Mouse (Mus musculus) kidney, postnatal 0 days (tissue): ENCODE data around the gene Fbn1. TPM values are rescaled to one million over a fixed set of nuclear protein-coding genes. Genes with fewer than 3 reads are reported as not detected.
A peak's percentile ranks its signal among the peaks of the same experiment; 100 is the strongest.

Source experiments
- ATAC-seq: fragments of 200-750 bp; cut with Nextera tagmentation; replicated peaks from 2 replicates; pipeline ENCODE4 v1.8.0; 2017; ENCODE audit warnings: low read depth, moderate number of reproducible peaks, moderate TSS enrichment, moderate library complexity; ENCODE audit not compliant: low FRiP score
- DNase-seq: peaks from one replicate; pipeline ENCODE4 v3.0.0-alpha.2; 2016; ENCODE audit warnings: low spot score
- H3K27ac ChIP-seq: fragments of 300-500 bp; sonication (generic); 2 replicates; pipeline ENCODE4 v1.5.1; 2014; ENCODE audit warnings: mild to moderate bottlenecking
- H3K27me3 ChIP-seq: fragments of 300-500 bp; sonication (generic); 2 replicates; pipeline ENCODE4 v1.6.1; 2014; ENCODE audit warnings: low read length, mixed read lengths; ENCODE audit not compliant: insufficient read depth
- H3K36me3 ChIP-seq: fragments of 300-500 bp; sonication (generic); 2 replicates; pipeline ENCODE4 v1.6.1; 2014; ENCODE audit warnings: low read length, mixed read lengths; ENCODE audit not compliant: insufficient read depth
- H3K4me1 ChIP-seq: fragments of 300-500 bp; sonication (generic); replicated peaks from 2 replicates; pipeline ENCODE4 v1.6.1; 2014; ENCODE audit warnings: antibody characterized with exemption, low read length, mixed read lengths; ENCODE audit not compliant: insufficient read depth
- H3K4me2 ChIP-seq: fragments of 300-500 bp; sonication (generic); 2 replicates; pipeline ENCODE4 v1.6.1; 2014; ENCODE audit warnings: mild to moderate bottlenecking, low read length, moderate library complexity, mixed read lengths
- H3K4me3 ChIP-seq: fragments of 300-500 bp; sonication (generic); replicated peaks from 2 replicates; pipeline ENCODE4 v1.5.1; 2014; ENCODE audit warnings: low read depth, low read length
- H3K9ac ChIP-seq: fragments of 300-500 bp; sonication (generic); 2 replicates; pipeline ENCODE4 v1.6.1; 2014; ENCODE audit warnings: low read depth, low read length
- H3K9me3 ChIP-seq: fragments of 300-500 bp; sonication (generic); replicated peaks from 2 replicates; pipeline ENCODE4 v1.6.1; 2016; ENCODE audit warnings: low read length, inconsistent platforms, mixed read lengths
- CTCF ChIP-seq: IDR thresholded peaks from 2 replicates; pipeline ENCODE4 v1.5.1; 2016; ENCODE audit warnings: antibody characterized with exemption, low read depth, mild to moderate bottlenecking, moderate library complexity
- WGBS: fragments of 180-500 bp; shearing (Covaris S2); extraction: QIAGEN DNeasy Blood & Tissue Kit; methylation state at CpG from one replicate; pipeline ENCODE4 v1.1.7; 2014; 5-methylcytosine and 5-hydroxymethylcytosine counted together
- polyA plus RNA-seq: library from polyadenylated mRNA; unstranded; fragments of >200 nt; fragmentation: Nextera tagmentation; extraction: Ambion mirVana; gene quantifications from 2 replicates; pipeline ENCODE4 v1.2.1, GENCODE M21; 2015

Gene Fbn1
- polyA plus RNA-seq, 1 experiment from 2014 or later = 13.2 TPM

- H3K4me2 ChIP-seq = no peak overlapping the region
- peaks cover 4% of the 10 kb centered on the region; the same call in 1 of the 2 replicates for H3K36me3 ChIP-seq
- no peaks in the 10 kb centered on the region for H3K9me3 ChIP-seq
- DNase-seq (no peak), ATAC-seq (no peak)
- no peaks in the 10 kb centered on the region for H3K27me3 ChIP-seq
- TF ChIP-seq CTCF = no peak
- H3K4me1 ChIP-seq = no peaks in the 10 kb centered on the region
- WGBS = 60% methylated on average over 6 of the region's 6 CpGs
- H3K9ac ChIP-seq = no peak overlapping the region
- no peak overlapping the region for H3K27ac ChIP-seq
- H3K4me3 ChIP-seq = no peak overlapping the region
Measured at GRCm38 (mm10) chr2:125384415-125384814, 123.4 kb downstream of the Fbn1 start.

DNA sequence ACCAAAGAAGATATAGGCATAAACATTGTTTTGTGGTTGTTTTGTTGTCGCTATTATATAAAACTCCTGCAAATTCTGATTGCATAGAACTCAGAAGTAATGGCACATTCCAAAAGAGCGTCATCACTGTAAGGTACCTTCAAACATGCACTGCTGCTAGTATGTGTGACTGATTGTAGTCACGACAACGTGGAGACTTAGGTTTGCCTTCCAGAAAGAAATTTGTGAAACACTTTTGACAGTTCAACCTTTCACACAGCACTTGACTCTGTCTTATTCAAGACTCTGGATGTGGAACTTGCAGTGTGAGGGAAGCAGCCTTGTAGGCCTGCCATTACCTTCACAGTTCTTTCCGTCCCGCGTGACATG is 124.5 kb downstream of the Fbn1 start:
- no peak for TF ChIP-seq CTCF
- no peaks in the 10 kb centered on the region for H3K27me3 ChIP-seq
- ATAC-seq = no peak
- H3K36me3 ChIP-seq = 0 out of 2 replicates have a peak, but pooled peaks cover 4% of the 10 kb centered on the region
- no peak overlapping the region for H3K4me3 ChIP-seq
- DNase-seq = no peak
- H3K9me3 ChIP-seq = no peaks in the 10 kb centered on the region
- H3K4me1 ChIP-seq = no peaks in the 10 kb centered on the region
- H3K9ac ChIP-seq = no peak overlapping the region
- 91% methylated on average over 7 of the region's 7 CpGs for WGBS
- H3K27ac ChIP-seq = no peak overlapping the region
- no peak overlapping the region for H3K4me2 ChIP-seq

DNA sequence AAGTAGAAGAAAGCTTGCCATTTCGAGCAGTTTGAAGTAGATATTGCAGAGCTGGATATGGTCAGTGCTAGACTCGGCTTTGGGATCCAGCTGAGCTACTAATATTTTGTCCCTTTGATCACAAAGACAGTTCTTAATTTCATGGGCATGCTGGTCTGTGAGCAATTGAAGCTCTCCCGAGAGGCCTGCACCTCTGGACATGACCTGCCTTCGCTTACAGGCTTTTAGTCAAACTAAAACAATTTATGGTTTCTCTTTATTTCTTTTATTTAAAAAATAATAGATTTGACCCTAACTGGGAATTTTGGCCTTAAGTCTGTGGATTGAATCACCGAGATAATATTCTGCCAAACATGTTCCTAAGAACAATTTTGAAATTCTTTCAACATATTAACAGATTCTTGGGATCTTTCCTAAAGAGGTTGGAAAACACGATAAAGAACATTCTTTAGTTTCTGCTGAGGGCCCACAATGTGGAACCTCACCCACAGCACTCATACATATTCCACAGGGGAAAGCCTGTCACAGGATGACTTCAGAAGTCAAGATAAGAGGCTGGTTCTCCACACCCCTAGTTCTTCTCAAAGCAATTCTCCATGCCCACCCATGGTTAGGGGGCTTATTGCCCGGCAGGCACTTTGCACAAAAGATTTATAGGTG is 125.0 kb downstream of the Fbn1 start:
- H3K4me1 ChIP-seq = no peaks in the 10 kb centered on the region
- no peaks in the 10 kb centered on the region for H3K27me3 ChIP-seq
- H3K9ac ChIP-seq = no peak overlapping the region
- ATAC-seq (no peak), DNase-seq (no peak)
- 82% methylated on average over 7 of the region's 7 CpGs for WGBS
- H3K4me3 ChIP-seq = no peak overlapping the region
- no peak overlapping the region for H3K27ac ChIP-seq
- 0 out of 2 replicates have a peak, but pooled peaks cover 4% of the 10 kb centered on the region for H3K36me3 ChIP-seq
- no peak overlapping the region for H3K4me2 ChIP-seq
- TF ChIP-seq CTCF = no peak
- no peaks in the 10 kb centered on the region for H3K9me3 ChIP-seq

- no peak for TF ChIP-seq CTCF
- no peak overlapping the region for H3K4me3 ChIP-seq
- 0 out of 2 replicates have a peak, but pooled peaks cover 4% of the 10 kb centered on the region for H3K36me3 ChIP-seq
- H3K9me3 ChIP-seq = no peaks in the 10 kb centered on the region
- H3K27me3 ChIP-seq = no peaks in the 10 kb centered on the region
- ATAC-seq (no peak), DNase-seq (no peak)
- 38% methylated on average over 2 of the region's 2 CpGs for WGBS
- no peaks in the 10 kb centered on the region for H3K4me1 ChIP-seq
- H3K9ac ChIP-seq = no peak overlapping the region
- no peak overlapping the region for H3K4me2 ChIP-seq
- H3K27ac ChIP-seq = no peak overlapping the region
Measured at GRCm38 (mm10) chr2:125380086-125380485, 127.7 kb downstream of the Fbn1 start.

DNA sequence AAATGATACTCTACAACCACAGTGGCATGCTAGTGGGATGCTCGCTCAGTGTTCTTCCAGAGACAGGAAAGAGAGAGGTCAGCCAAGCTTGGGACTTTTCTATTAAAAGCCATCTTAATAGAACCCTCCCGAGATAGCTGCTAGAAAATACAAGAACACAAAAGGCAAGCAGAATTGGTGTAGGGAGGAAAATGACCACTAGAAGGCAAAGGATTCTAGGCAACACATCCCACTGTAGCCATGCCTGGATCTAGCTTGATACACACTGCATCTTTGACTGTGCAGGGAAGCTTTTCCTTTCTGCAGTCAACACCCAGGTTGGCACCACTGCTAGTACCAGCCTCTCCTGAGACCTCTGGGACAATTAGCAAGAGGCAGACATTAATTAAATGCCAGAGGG is 128.6 kb downstream of the Fbn1 start:
- H3K4me2 ChIP-seq = no peak overlapping the region
- H3K9me3 ChIP-seq = no peaks in the 10 kb centered on the region
- 0 out of 2 replicates have a peak, but pooled peaks cover 4% of the 10 kb centered on the region for H3K36me3 ChIP-seq
- no peaks in the 10 kb centered on the region for H3K27me3 ChIP-seq
- no peaks in the 10 kb centered on the region for H3K4me1 ChIP-seq
- TF ChIP-seq CTCF = peak; percentile 37; the same call in 1 of the 2 replicates
- no peak for ATAC-seq
- H3K9ac ChIP-seq = no peak overlapping the region
- no peak overlapping the region for H3K4me3 ChIP-seq
- no peak for DNase-seq
- H3K27ac ChIP-seq = no peak overlapping the region
- 83% methylated on average over 2 of the region's 2 CpGs for WGBS

DNA sequence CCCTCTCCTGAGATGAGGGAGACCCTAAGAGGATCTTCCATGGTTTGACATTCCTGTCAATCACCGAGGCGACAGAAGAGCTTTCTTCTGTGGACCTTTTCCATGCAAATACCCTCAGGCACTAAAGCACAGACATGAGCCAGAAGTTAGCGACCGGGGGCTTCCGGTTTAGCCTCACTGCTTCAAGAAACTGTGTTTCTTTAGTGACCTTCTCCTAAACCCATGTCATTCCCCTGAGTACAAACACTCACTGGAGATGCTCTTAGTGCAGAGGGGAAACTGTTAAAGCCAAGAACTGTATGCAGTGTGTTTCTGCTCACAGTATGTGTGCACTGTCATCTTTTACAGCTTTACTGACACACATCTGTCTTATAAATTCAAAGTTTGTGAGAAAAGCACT is 131.9 kb downstream of the Fbn1 start:
- 73% methylated on average over 5 of the region's 5 CpGs for WGBS
- Histone ChIP-seq H3K36me3 (0 out of 2 replicates have a peak, but pooled peaks cover 4% of the 10 kb centered on the region), H3K9ac (no peak overlapping the region), H3K27ac (no peak overlapping the region), H3K9me3 (no peaks in the 10 kb centered on the region), H3K4me2 (no peak overlapping the region), H3K27me3 (no peaks in the 10 kb centered on the region), H3K4me1 (no peaks in the 10 kb centered on the region), H3K4me3 (no peak overlapping the region)
- DNase-seq (no peak), ATAC-seq (no peak)
- TF ChIP-seq CTCF = no peak

DNA sequence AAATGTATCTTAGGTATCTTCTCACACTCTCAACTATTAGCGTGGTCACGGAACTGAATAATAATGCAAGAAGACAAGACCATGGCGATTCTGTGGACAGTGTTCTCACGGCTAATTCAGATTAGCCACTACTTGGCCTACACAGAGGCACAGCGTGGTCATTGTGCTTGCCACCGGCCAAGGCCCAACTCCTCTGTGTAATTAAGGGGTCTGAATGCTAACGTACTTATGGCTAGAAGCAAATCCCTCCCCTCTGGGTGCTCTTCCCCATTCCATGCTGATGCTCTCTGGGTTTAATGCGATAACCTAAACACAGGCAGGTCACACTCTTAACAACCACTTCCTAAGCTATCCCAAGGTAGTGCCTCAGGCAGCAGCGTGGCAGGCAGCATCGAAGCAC is 132.5 kb downstream of the Fbn1 start:
- WGBS = 85% methylated on average over 10 of the region's 10 CpGs
- H3K27ac ChIP-seq = no peak overlapping the region
- no peaks in the 10 kb centered on the region for H3K36me3 ChIP-seq
- ATAC-seq (no peak), DNase-seq (no peak)
- H3K4me1 ChIP-seq = no peaks in the 10 kb centered on the region
- TF ChIP-seq CTCF = no peak
- H3K27me3 ChIP-seq = no peaks in the 10 kb centered on the region
- no peaks in the 10 kb centered on the region for H3K9me3 ChIP-seq
- no peak overlapping the region for H3K4me2 ChIP-seq
- H3K4me3 ChIP-seq = no peak overlapping the region
- H3K9ac ChIP-seq = no peak overlapping the region
